Comparison of ENCODE assay signal across 26 mouse cellular contexts in the genomic region with DNA sequence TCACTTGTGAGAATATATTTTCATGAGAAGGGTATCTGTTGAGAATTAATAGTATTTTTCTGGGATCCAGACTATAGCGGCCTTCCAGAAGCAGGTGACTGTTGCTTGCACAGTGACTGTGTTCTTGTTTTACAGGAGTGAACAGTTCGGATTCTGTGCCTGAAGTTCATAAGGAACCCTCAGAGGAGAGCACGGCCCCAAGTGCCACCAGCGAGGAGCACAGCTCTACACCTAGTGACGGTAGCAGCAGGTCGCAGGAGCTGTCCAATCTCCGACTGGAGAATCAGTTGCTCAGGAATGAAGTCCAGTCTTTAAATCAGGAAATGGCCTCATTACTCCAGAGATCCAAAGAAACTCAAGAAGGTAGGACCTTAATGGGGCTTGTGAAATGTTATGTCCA.
"Had no signal": no experiment of that assay in that cellular context is flagged by ENCODE, and none has a peak within 500 bp of the region (broad histone marks: within the 10 kb centered on the region; RNA-seq: fewer than 3 reads in every experiment).

No protein-coding gene starts in this region.

- H3K4me2 ChIP-seq: embryonic facial prominence, embryonic 12.5 days; embryonic facial prominence, embryonic 13.5 days; embryonic facial prominence, embryonic 15.5 days; forebrain, embryonic 15.5 days; heart, embryonic 11.5 days had no signal

- H3K27ac ChIP-seq: embryonic facial prominence, embryonic 10.5 days; embryonic facial prominence, embryonic 12.5 days; embryonic facial prominence, embryonic 13.5 days; embryonic facial prominence, embryonic 15.5 days; forebrain, embryonic 10.5 days; forebrain, embryonic 15.5 days; gastrocnemius, adult 2 months; heart, adult 2 months had no signal

- DNase-seq: cerebellum, adult 2 months; cerebellum, adult 8-10 months; cerebellum, adult 9-10 months; cerebellum, adult 9-11 months; cerebellum, postnatal 10 days; cerebellum, postnatal 14 days; cerebellum, postnatal 25 days; cerebellum, postnatal 36 days; embryo, embryonic 11 days; forebrain, postnatal 0 days; gastrocnemius, adult 2 months; gastrocnemius, postnatal 10 days; gastrocnemius, postnatal 14 days; gastrocnemius, postnatal 25 days; gastrocnemius, postnatal 36 days; heart, adult 2 months had no signal

- H3K9ac ChIP-seq: embryonic facial prominence, embryonic 12.5 days; embryonic facial prominence, embryonic 13.5 days; embryonic facial prominence, embryonic 15.5 days; forebrain, embryonic 15.5 days; forebrain, postnatal 0 days had no signal

- H3K27me3 ChIP-seq: embryonic facial prominence, embryonic 12.5 days; embryonic facial prominence, embryonic 13.5 days; embryonic facial prominence, embryonic 15.5 days; forebrain, embryonic 15.5 days had no signal

- H3K9me3 ChIP-seq: embryonic facial prominence, embryonic 10.5 days; embryonic facial prominence, embryonic 12.5 days; embryonic facial prominence, embryonic 13.5 days; embryonic facial prominence, embryonic 15.5 days; forebrain, embryonic 10.5 days; forebrain, embryonic 15.5 days had no signal

- ATAC-seq: forebrain, embryonic 14.5 days; forebrain, embryonic 15.5 days; forebrain, embryonic 16.5 days; forebrain, postnatal 0 days had no signal

- H3K4me3 ChIP-seq: embryonic facial prominence, embryonic 10.5 days; embryonic facial prominence, embryonic 12.5 days; embryonic facial prominence, embryonic 13.5 days; embryonic facial prominence, embryonic 15.5 days; erythroblast, embryonic 14.5 days; forebrain, embryonic 10.5 days; forebrain, embryonic 15.5 days; gastrocnemius, adult 2 months; heart, adult 2 months had no signal
